Mouse (Mus musculus) large intestine, adult 2 months (tissue): Measurements from ENCODE around the gene Cck. TPM values are rescaled to one million over a fixed set of nuclear protein-coding genes. Genes with fewer than 3 reads are reported as not detected.
"Not testable (repeated sequence)": the region's sequence is repeated elsewhere in the genome, so short reads cannot be mapped to it uniquely, and the experiment has no call there.

Experiments
- DNase-seq: peaks from one replicate; pipeline ENCODE4 v3.0.0-alpha.2; 2012; ENCODE audit warnings: low read depth, low spot score
- WGBS: fragments of 180-500 bp; shearing (Covaris S2); methylation state at CpG from one replicate; pipeline ENCODE4 v1.1.7; 2018; 5-methylcytosine and 5-hydroxymethylcytosine counted together
- polyA plus RNA-seq: library from polyadenylated mRNA; depleted of rRNA; stranded (reverse); fragments of >200 nt; gene quantifications from 2 replicates; pipeline ENCODE4 v1.2.3, GENCODE M21; 2012; rRNA removed

Gene Cck
- polyA plus RNA-seq, 1 experiment = 35.1 TPM

GRCm38 (mm10) chr9:121467460-121467859, 28.0 kb downstream of the Cck start:
- 85% methylated on average over 11 of the region's 11 CpGs for WGBS

DNA sequence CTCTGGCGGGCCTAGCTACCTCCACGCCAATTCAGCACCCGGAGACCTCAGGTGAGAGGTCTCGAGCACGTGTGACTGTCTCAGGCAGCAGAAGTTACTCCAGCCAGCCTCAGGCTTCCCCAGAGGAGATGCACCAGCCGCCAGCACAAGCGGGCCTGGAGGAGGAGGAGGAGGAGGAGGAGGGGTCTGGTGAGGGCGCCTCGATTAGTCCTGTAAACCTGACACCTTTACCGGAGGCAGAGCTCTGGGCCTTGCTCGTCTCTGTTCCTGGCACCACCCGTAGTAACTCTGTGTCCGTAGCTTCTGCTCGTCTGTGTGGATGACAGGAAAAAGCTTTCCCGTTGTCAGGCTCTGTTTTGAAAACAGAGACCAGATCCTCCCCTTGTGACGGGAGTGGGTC, 35.0 kb downstream of the Cck start:
- no peak for DNase-seq
- 78% methylated on average over 16 of the region's 16 CpGs for WGBS

More at GRCm38 (mm10) chr9:121467460-121467859, 28.0 kb downstream of the Cck start:
- no peak for DNase-seq

DNA sequence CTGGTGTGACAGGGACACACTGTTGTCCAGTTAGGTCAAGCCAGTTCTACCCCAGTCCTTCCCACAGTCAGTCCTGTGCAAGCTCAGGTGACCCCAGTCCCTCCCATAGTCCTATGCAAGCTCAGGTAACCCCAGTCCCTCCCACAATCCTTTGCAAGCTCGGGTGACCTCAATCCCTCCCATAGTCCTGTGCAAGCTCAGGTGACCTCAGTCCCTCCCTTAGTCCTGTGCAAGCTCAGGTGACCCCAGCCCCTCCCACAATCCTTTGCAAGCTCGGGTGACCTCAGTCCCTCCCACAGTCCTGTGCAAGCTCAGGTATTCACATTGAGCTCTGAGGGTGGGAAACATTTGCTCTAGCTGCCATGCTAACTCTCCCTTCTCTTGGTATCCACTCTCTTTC, 35.5 kb downstream of the Cck start:
- DNase-seq = no peak
- 58% methylated on average over 2 of the region's 2 CpGs for WGBS

DNA sequence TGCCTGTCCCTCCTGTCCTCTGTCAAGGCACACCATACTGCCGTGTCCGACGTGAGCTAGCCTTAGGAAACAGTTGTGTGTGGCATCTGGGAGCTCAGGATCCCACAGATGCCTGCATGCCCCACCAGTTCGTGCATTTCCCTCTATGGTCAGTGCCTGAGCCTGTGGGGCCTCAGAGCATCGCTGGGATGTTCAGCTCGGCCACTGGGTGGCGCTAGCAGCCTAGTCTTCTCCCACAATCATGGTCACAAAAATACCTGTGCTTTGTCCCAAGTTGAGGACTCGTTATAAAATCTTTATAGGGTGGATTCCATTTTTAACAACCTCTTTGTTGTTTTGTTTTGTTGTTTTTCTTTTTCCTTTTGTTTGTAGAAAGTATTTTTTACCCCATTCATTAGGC, 37.0 kb downstream of the Cck start:
- 38% methylated on average over 8 of the region's 8 CpGs for WGBS

DNA sequence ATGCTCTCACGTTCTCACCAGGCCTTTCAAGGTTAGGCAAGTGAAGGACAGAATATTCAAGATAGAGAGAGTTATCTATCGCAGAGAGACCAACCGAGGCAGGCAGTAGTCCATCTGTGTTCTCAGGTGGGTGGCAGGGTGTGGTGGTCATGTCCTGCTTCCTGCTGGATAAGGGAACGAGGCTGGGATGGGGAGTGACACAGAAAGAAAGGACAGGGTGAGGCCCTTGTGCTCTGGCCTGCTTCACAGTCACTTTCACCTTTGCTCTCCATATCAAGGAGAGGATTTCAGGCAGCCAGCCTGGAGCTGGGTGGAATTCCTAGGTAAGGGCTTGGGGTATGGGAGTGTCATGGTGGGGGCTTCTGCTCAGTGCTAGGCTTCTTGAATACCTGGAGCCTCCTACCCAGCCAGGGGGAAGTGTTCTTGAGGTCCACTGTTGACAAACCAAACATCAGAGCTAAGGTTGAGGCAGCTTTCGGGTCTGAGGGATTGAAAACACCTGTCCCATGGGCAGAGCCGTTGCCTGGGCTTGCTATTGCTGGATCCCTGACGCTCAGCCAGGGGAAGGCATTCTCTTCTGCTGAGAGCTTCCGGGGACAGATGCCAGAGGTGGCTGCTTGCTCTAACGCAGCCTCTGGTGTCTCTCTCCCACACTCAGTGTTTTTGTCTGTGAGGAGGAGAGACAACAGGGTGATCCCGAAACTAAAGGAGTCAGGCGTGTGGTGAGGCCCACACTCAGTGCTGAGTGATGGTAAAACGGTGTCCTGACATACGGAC, 38.6 kb downstream of the Cck start:
- no peak for DNase-seq
- 46% methylated on average over 13 of the region's 13 CpGs for WGBS

More for the DNA sequence above, 37.0 kb downstream of the Cck start:
- no peak for DNase-seq

DNA sequence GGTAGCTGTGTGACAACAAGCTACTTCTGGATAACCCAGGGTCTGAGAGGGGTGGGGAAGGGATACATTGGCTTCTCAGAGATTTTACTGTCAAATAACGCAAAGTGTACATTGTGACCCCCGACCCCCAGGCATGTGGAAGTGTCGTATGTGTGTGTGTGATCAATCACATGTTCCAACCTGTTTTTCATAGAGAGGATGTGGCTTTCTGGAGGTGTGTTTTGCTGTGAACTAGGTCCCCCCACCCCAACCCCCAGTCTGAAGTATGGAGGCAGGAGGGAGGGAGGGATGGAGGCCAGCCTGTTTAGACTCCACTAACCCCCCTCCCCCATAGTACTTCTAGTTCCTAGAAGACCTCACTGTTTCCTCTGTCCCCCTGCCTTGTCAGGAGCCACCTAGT, 40.6 kb downstream of the Cck start:
- no peak for DNase-seq

DNA sequence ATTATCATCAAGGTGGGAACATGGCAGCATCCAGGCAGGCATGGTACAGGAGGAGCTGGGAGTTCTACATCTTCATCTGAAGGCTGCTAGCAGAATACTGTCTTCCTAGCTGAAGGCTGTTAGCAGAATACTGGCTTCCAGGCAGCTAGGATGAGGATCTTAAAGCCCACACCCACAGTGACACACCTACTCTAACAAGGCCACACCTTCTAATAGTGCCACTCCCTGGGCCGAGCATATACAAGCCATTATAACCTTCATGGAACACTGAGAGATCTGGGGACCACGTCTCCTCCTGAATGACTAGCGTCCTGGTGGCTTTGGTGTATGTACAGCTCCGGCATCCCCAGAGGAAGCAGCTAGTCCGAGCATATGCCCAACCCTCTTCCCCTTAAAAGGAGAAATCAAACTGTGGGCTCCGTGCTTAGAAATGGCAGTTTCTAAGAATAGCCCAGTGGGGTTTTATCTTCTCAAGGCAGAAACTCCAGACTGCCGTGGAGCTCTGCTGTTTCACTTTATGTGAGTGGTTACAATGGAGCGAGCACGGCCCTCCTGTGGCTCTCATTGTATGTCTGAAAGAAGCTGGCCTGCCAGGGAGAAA, 43.1 kb downstream of the Cck start:
- DNase-seq = not testable (repeated sequence)
- WGBS = 63% methylated on average over 9 of the region's 9 CpGs

More for the DNA sequence above, 40.6 kb downstream of the Cck start:
- 78% methylated on average over 3 of the region's 3 CpGs for WGBS

- no peak for DNase-seq
- 90% methylated on average over 13 of the region's 13 CpGs for WGBS
These were observed 49.1 kb downstream of the Cck start for GRCm38 (mm10) chr9:121446431-121446831.

DNA sequence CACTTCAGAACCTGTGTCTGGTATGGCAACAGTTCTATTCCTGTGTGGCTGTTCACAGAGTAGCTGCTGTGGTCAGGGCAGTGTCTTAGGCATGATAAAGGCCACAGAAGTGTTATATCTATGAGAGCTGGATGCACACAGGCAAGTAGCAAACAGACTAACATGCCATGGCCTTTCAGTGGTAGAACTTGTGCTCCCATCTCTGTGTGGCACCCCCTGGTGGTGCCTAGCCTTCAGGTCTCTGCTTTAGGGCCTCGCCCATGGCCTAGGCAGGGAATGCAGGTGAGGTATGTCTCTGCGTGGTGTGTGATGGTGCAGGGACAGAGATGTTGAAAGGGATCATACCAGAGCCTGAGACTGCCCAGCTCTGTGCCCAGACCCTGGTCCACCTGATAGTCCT, 50.1 kb downstream of the Cck start:
- WGBS = 65% methylated on average over 2 of the region's 2 CpGs
- DNase-seq = no peak

DNA sequence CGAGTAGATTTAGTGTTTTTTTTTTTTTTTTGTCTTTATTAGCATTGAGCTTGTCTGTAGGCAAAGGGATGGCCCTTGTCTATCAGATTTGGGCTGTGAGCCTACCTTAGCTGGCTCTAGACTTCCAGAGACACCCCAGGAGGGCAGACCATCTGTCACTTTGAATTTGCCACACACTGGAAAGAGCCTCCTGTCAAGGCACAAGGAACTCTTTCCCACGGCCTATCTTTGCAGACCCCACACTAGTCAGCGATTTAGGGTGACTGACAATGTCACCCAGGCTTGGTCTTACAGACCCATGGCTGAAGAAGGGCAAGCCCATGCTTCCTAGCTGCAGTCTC, 51.2 kb downstream of the Cck start:
- WGBS = 81% methylated on average over 3 of the region's 3 CpGs
- DNase-seq = no peak

GRCm38 (mm10) chr9:121443696-121444366, 51.7 kb downstream of the Cck start:
- WGBS = 78% methylated on average over 31 of the region's 31 CpGs
- DNase-seq = no peak

GRCm38 (mm10) chr9:121442145-121442544, 53.3 kb downstream of the Cck start:
- 81% methylated on average over 1 of the region's 1 CpGs for WGBS
- DNase-seq = no peak

Other genes starting within 250 kb of the Cck start
- gene Ulk4, start 218.5 kb downstream of the Cck start, polyA plus RNA-seq = 0.43 and 1.2 TPM in 2 replicates
- gene Trak1, start 198.2 kb downstream of the Cck start, polyA plus RNA-seq = 45.8 and 80.6 TPM in 2 replicates
- 0.09 TPM in 1 of 2 replicates, not detected in the other for gene Lyzl4, start 146.4 kb upstream of the Cck start, polyA plus RNA-seq
- 37.9 and 95.5 TPM in 2 replicates for gene Vipr1, start 147.0 kb upstream of the Cck start, polyA plus RNA-seq
- gene Sec22c, start 209.8 kb upstream of the Cck start, polyA plus RNA-seq = 4.7 and 17.9 TPM in 2 replicates
- gene Ss18l2, start 214.6 kb upstream of the Cck start, polyA plus RNA-seq = 25.3 and 26.0 TPM in 2 replicates
- gene Nktr, start 223.5 kb upstream of the Cck start, polyA plus RNA-seq = 24.5 and 52.2 TPM in 2 replicates